Mouse (Mus musculus) frontal cortex, postnatal 36 days (tissue): ENCODE data around the gene Map4k2.

Source experiments
- DNase-seq, 2 experiments: peaks; one replicate each; pipeline ENCODE4 v3.0.0; 2022; ENCODE audit warnings: low spot score in 2 of 2

Map4k2 gene

DNA sequence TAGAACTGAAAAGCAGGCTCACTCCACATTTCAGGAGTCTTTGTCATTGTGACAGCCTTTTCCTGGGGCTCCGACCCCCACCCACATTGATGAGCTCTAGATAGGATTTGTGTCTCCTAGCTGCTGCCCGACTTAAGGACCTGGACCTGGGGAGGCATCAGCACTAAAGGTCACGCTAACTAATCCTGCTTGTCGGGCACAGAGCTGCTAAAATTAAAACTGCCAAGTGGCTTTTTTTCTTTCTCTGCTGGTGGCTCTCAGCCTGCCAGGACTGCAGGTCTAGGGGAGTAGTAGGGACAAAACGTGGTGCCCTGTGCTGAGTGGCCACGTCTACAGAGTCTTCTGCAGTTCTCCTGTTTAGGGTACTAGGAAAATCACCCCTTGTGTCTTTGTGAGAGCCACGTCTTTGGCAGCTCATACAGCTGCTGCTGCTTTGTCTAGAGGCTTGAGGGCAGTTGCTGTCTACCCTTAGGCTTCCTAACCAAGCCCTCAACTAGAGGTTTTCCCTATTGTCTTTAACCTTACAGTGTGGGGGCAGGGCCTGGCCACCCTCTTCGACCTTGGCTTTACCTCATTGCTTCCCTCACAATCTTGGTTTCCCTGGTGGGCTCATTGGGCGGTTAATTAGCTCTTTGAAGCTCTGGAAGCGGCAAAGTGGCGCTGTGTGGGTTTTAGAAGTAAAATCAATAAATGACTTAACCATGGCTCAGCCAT, 36.5 kb downstream of the Map4k2 start:
- DNase-seq = no peak

GRCm38 (mm10) chr19:6380411-6381166, 39.7 kb downstream of the Map4k2 start:
- no peak for DNase-seq

DNA sequence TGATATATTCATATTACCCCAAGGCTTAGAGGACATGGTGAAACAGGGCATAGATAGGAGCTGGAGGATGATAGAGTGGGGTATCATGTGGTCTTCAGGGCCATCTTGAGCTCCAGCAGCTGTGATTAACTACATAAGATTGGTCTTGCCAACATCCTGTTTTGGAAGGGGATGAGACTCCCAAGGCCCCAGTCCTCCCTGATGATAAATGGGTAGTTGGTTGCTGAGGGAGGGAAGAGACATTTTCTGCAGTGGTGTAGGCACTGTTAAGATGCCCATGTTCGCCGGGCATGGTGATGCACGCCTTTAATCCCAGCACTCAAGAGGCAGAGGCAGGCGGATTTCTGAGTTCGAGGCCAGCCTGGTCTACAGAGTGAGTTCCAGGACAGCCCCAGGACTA, 40.3 kb downstream of the Map4k2 start:
- DNase-seq = no peak

DNA sequence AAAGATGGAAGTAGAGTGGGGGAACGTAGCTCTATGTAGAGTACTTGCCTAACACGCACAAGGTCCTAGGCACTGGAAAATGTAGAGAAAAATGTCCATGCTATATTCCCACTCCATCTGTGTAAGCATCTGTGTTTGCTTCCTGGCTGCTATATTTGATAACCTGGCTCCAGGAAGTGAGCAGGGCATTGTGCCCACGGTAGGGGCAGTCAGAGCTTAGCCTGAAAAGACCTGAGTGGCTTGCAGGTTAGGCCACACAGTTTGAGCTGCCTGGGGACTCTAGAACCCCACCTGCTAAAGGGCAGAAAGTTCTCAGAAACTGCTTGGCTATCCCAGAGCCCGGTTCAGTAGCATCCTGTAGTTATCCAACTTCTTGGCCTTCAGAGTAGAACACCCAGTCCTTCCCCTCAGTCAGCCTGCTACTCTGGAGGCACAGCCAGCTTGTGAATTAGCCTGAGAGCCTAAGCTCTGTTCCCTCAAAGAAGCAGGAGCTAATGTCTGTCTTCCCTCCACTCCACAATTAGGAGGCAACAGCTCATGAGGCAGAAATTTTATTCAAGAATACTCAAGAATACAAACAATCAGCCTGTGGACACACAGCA, 41.5 kb downstream of the Map4k2 start:
- no peak for DNase-seq

- DNase-seq = no peak
Measured at GRCm38 (mm10) chr19:6383470-6383869, 42.5 kb downstream of the Map4k2 start.

- DNase-seq = peak; percentile 71 to 72
Measured at GRCm38 (mm10) chr19:6384128-6384527, 43.2 kb downstream of the Map4k2 start, which contains the start of gene Pygm. Gene Pygm (plus strand): TSS chr19:6384399.

DNA sequence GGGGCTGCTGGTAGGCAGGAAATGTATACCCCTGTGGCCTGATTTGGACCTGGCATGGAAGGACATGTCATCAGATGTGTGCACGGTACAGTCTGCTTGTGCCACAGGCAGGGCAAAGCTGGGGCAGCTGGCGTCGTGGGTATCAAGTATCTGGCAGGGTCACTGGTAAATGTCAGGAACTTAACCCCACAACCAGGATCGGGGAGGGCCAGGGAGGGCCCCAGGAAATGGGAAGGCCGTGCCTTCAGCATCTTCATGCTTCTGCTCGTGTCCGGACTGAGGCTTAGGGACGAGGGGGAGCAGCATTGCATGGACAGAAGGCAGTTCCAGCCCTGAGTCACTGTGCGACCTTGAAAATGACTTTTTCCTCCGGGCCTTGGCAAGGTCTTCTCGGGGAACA, 44.0 kb downstream of the Map4k2 start:
- no peak for DNase-seq

- no peak for DNase-seq
Measured at GRCm38 (mm10) chr19:6385419-6385818, 44.5 kb downstream of the Map4k2 start.

GRCm38 (mm10) chr19:6385821-6386220, 44.9 kb downstream of the Map4k2 start:
- DNase-seq = no peak

- no peak for DNase-seq
Measured at GRCm38 (mm10) chr19:6386234-6386633, 45.3 kb downstream of the Map4k2 start.

DNA sequence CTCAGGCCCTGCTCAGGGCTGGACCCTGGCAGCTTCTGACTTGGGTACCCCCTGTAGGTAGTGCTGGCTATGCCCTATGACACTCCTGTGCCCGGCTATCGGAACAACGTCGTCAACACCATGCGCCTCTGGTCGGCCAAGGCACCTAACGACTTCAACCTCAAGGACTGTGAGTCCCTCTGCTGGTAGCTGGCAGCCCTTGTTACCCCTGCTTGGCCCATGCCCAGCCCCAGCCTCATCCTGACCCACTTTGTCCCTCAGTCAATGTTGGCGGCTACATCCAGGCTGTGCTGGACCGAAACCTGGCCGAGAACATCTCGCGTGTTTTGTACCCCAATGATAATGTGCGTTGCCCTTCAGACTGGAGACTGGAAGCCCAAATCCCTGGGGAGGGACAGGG, 47.1 kb downstream of the Map4k2 start:
- no peak for DNase-seq

DNA sequence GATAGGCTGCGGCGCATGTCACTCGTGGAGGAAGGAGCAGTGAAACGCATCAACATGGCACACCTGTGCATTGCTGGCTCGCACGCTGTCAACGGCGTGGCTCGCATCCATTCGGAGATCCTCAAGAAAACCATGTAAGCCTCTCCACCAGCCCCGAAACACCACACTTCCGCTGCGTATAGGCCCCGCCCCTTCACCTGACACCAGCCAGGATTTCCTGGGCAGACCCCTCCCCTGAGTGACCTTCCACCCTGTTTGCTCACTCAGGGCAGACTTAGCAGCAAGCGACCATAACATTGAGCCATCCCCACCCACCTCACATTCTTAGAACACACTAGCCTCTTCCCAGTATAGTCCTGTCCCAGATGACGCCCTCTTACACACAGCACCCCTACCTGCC, 48.9 kb downstream of the Map4k2 start:
- DNase-seq = no peak

DNA sequence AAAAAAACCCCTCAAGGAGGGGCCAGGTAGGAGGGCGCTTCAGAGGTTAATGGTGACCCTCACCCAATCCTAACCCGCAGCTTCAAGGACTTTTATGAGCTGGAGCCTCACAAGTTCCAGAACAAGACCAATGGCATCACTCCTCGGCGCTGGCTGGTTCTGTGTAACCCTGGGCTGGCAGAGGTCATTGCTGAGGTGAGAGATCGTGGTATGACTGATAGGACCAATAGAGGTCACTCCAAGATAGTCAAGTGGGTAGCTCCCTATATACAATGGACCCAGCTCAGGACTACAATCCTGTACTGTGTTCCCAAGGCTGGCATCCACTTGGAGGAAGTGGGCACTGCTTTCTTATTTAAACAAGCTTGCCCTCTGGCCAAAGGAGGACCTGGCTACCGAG, 49.3 kb downstream of the Map4k2 start:
- no peak for DNase-seq

GRCm38 (mm10) chr19:6392743-6393393, 51.9 kb downstream of the Map4k2 start:
- DNase-seq = no peak

DNA sequence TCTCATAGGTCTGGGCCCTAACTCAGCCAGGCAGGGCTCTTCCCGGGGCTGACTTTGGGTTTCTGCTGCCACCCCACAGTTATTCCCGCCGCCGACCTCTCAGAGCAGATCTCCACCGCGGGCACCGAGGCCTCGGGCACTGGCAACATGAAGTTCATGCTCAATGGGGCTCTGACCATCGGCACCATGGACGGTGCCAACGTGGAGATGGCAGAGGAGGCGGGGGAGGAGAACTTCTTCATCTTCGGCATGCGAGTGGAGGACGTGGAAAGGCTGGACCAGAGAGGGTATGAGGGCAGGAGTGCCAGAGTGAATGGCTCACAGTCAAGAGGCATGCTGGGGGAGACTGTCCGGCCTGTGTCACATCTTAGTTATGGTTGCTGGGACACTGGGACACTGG, 52.7 kb downstream of the Map4k2 start:
- no peak for DNase-seq

DNA sequence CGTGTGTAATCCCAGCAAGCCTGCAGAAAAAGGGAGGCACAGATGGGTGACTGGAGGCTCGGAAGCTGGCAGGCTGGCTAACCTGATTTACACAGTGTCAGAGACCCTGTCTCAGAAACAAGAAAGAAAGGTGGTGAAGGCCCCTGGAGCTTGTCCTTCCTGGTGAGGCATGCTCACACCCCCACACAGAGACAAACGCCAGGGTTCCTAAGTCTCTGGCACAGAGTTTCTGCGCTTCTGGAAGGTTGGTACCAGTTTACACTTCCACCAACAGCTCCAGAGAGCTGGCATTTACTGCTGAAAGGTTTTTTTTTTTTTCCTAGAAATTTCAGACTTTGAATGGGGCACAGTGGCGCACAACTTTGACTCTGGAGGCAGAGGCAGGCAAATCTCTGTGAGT, 55.3 kb downstream of the Map4k2 start:
- no peak for DNase-seq

- DNase-seq = no peak
Measured at GRCm38 (mm10) chr19:6397582-6398249, 56.8 kb downstream of the Map4k2 start.

DNA sequence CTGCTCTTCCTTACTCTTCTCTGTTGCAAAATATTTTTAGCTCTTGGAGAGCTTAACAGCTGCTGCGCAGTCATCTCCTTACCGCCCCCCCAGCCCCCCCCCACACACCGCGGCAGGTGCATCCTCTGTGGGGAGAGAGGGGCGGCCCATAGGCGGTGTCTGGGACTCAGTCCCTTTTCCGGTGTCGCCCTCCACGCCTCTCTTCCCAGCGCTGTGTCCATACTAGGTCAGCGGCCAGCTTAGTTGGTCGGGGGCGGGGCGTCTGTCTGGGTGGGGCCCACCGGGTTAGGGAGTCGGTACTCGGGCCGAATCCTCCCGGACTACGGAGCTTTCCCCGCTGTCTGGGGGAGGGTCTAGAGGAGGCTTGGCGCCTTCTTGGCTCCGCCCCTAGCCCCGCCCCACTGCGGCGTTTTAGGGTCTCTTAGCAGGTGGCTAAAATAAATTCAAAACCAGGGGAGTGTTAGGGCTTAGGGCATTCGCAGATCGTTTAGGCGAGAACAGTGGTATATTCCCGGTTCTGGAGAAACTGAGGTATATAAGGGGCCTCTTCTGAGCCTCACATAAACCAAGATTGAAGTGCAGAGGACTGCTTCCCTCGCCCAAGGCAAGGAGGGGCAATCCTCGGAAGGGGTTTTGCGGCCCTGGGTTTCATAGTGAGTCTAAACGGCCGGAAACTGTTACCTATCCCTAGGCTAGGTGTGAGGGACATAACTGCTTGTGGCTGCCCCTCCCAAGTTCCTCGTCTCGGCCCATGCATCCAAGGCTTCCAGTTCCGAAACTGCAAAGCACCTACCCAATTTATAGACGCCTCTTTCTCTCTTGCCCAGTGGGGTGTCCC, 57.7 kb downstream of the Map4k2 start:
- no peak for DNase-seq

- DNase-seq = no peak
Measured at GRCm38 (mm10) chr19:6399285-6400095, 58.6 kb downstream of the Map4k2 start, which contains the start of gene Rasgrp2. Gene Rasgrp2 (plus strand): TSS chr19:6399340.
